Mouse (Mus musculus): ENCODE results near the gene Ube2j2.

DNA sequence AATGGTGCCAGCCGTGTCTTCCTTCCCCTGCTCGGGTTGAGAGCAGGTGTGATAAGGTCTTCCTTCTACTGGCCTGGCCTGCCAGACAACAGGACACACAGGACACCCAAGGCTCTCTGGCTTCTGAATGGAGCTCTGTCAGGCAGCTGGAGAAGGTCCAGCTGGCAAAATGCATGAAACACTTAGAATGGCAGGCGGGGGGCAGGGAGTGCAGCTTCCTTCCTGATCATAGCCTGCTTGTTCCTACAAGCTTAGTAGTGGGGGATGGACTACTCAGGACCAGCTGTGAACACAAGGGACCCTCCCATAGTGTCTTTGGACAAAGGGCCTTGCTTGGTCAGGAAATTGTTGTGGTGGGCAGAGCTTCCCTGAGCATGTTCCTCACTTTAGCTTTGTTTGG lies 42.4 kb upstream of the Ube2j2 start:
- TF ChIP-seq CTCF (IDR thresholded peaks at IDR 0.05; ENCODE audit: insufficient read depth, low read length) (no peak), POLR2A (IDR thresholded peaks at IDR 0.05; ENCODE audit: borderline replicate concordance, extremely low read depth, low read depth, low read length) (no peak)
